Mouse (Mus musculus): ENCODE data around the gene Mex3a. TPM values are rescaled to one million over a fixed set of nuclear protein-coding genes. Genes with fewer than 3 reads are reported as not detected.

The Mex3a gene
- polyA plus RNA-seq, 1 experiment from 2014 or later = 12.5 TPM

- 83% methylated on average over 6 of the region's 6 CpGs for WGBS
- Histone ChIP-seq H3K36me3 (ENCODE audit: insufficient read depth, low read length) (peaks cover 58% of the 10 kb centered on the region), H3K27ac (no peak overlapping the region), H3K4me2 (ENCODE audit: low read length) (no peak overlapping the region), H3K27me3 (ENCODE audit: insufficient read depth, low read length) (no peaks in the 10 kb centered on the region), H3K9ac (ENCODE audit: low read depth, low read length) (no peak overlapping the region), H3K4me1 (replicated peaks; ENCODE audit: insufficient read depth, low read length) (no peaks in the 10 kb centered on the region; the same call in 1 of the 2 replicates), H3K4me3 (replicated peaks; ENCODE audit: low read depth, low read length) (no peak overlapping the region), H3K9me3 (replicated peaks; ENCODE audit: low read length) (no peaks in the 10 kb centered on the region)
- no peak for ATAC-seq (replicated peaks; ENCODE audit: low FRiP score, low read depth)
- TF ChIP-seq CTCF (IDR thresholded peaks at IDR 0.05; ENCODE audit: low read depth) = no peak
- DNase-seq (ENCODE audit: low spot score) = no peak
Observed at GRCm38 (mm10) chr3:88567892-88568291, 35.7 kb downstream of the Mex3a start.

GRCm38 (mm10) chr3:88568615-88569014 is 36.4 kb downstream of the Mex3a start:
- WGBS = 95% methylated on average over 2 of the region's 2 CpGs
- Histone ChIP-seq H3K4me3 (replicated peaks; ENCODE audit: low read depth, low read length) (no peak overlapping the region), H3K9me3 (replicated peaks; ENCODE audit: low read length) (no peaks in the 10 kb centered on the region), H3K36me3 (ENCODE audit: insufficient read depth, low read length) (peaks cover 54% of the 10 kb centered on the region), H3K9ac (ENCODE audit: low read depth, low read length) (no peak overlapping the region), H3K4me1 (replicated peaks; ENCODE audit: insufficient read depth, low read length) (no peaks in the 10 kb centered on the region), H3K4me2 (ENCODE audit: low read length) (no peak overlapping the region), H3K27me3 (ENCODE audit: insufficient read depth, low read length) (no peaks in the 10 kb centered on the region), H3K27ac (no peak overlapping the region)
- ATAC-seq (replicated peaks; ENCODE audit: low FRiP score, low read depth) = no peak
- no peak for DNase-seq (ENCODE audit: low spot score)
- no peak for TF ChIP-seq CTCF (IDR thresholded peaks at IDR 0.05; ENCODE audit: low read depth)

GRCm38 (mm10) chr3:88569093-88569492 is 36.9 kb downstream of the Mex3a start:
- H3K27ac ChIP-seq = no peak overlapping the region
- DNase-seq (ENCODE audit: low spot score) (no peak), ATAC-seq (replicated peaks; ENCODE audit: low FRiP score, low read depth) (no peak)
- no peaks in the 10 kb centered on the region for H3K27me3 ChIP-seq (ENCODE audit: insufficient read depth, low read length)
- 100% methylated on average over 2 of the region's 2 CpGs for WGBS
- H3K9ac ChIP-seq (ENCODE audit: low read depth, low read length) = no peak overlapping the region
- H3K36me3 ChIP-seq (ENCODE audit: insufficient read depth, low read length) = peaks cover 50% of the 10 kb centered on the region
- no peak overlapping the region for H3K4me3 ChIP-seq (replicated peaks; ENCODE audit: low read depth, low read length)
- H3K4me1 ChIP-seq (replicated peaks; ENCODE audit: insufficient read depth, low read length) = no peaks in the 10 kb centered on the region
- no peak for TF ChIP-seq CTCF (IDR thresholded peaks at IDR 0.05; ENCODE audit: low read depth)
- no peak overlapping the region for H3K4me2 ChIP-seq (ENCODE audit: low read length)
- no peaks in the 10 kb centered on the region for H3K9me3 ChIP-seq (replicated peaks; ENCODE audit: low read length)

- Histone ChIP-seq H3K4me3 (replicated peaks; ENCODE audit: low read depth, low read length) (no peak overlapping the region), H3K4me2 (ENCODE audit: low read length) (no peak overlapping the region), H3K36me3 (ENCODE audit: insufficient read depth, low read length) (peaks cover 46% of the 10 kb centered on the region), H3K4me1 (replicated peaks; ENCODE audit: insufficient read depth, low read length) (no peaks in the 10 kb centered on the region), H3K27me3 (ENCODE audit: insufficient read depth, low read length) (no peaks in the 10 kb centered on the region), H3K27ac (no peak overlapping the region), H3K9ac (ENCODE audit: low read depth, low read length) (no peak overlapping the region), H3K9me3 (replicated peaks; ENCODE audit: low read length) (no peaks in the 10 kb centered on the region)
- 85% methylated on average over 5 of the region's 5 CpGs for WGBS
- DNase-seq (ENCODE audit: low spot score) = no peak
- no peak for TF ChIP-seq CTCF (IDR thresholded peaks at IDR 0.05; ENCODE audit: low read depth)
- ATAC-seq (replicated peaks; ENCODE audit: low FRiP score, low read depth) = no peak
Observed at GRCm38 (mm10) chr3:88569694-88570093, 37.5 kb downstream of the Mex3a start.

- H3K27me3 ChIP-seq (ENCODE audit: insufficient read depth, low read length) = no peaks in the 10 kb centered on the region
- ATAC-seq (replicated peaks; ENCODE audit: low FRiP score, low read depth) = no peak
- H3K36me3 ChIP-seq (ENCODE audit: insufficient read depth, low read length) = peaks cover 39% of the 10 kb centered on the region
- no peaks in the 10 kb centered on the region for H3K4me1 ChIP-seq (replicated peaks; ENCODE audit: insufficient read depth, low read length)
- H3K4me2 ChIP-seq (ENCODE audit: low read length) = no peak overlapping the region
- no peak overlapping the region for H3K9ac ChIP-seq (ENCODE audit: low read depth, low read length)
- no peak overlapping the region for H3K4me3 ChIP-seq (replicated peaks; ENCODE audit: low read depth, low read length)
- TF ChIP-seq CTCF (IDR thresholded peaks at IDR 0.05; ENCODE audit: low read depth) = no peak
- H3K27ac ChIP-seq = no peak overlapping the region
- H3K9me3 ChIP-seq (replicated peaks; ENCODE audit: low read length) = no peaks in the 10 kb centered on the region
- 92% methylated on average over 10 of the region's 10 CpGs for WGBS
- DNase-seq (ENCODE audit: low spot score) = no peak
Observed at GRCm38 (mm10) chr3:88570341-88570740, 38.1 kb downstream of the Mex3a start.

- H3K9ac ChIP-seq (ENCODE audit: low read depth, low read length) = no peak overlapping the region
- H3K4me2 ChIP-seq (ENCODE audit: low read length) = no peak overlapping the region
- 89% methylated on average over 1 of the region's 1 CpGs for WGBS
- no peak overlapping the region for H3K27ac ChIP-seq
- ATAC-seq (replicated peaks; ENCODE audit: low FRiP score, low read depth) = no peak
- H3K4me1 ChIP-seq (replicated peaks; ENCODE audit: insufficient read depth, low read length) = no peaks in the 10 kb centered on the region
- H3K36me3 ChIP-seq (ENCODE audit: insufficient read depth, low read length) = peaks cover 27% of the 10 kb centered on the region
- DNase-seq (ENCODE audit: low spot score) = no peak
- H3K4me3 ChIP-seq (replicated peaks; ENCODE audit: low read depth, low read length) = no peak overlapping the region
- TF ChIP-seq CTCF (IDR thresholded peaks at IDR 0.05; ENCODE audit: low read depth) = no peak
- H3K9me3 ChIP-seq (replicated peaks; ENCODE audit: low read length) = no peaks in the 10 kb centered on the region
- no peaks in the 10 kb centered on the region for H3K27me3 ChIP-seq (ENCODE audit: insufficient read depth, low read length)
Observed at GRCm38 (mm10) chr3:88571856-88572255, 39.7 kb downstream of the Mex3a start.

GRCm38 (mm10) chr3:88572835-88573234 is 40.6 kb downstream of the Mex3a start:
- Histone ChIP-seq H3K9me3 (replicated peaks; ENCODE audit: low read length) (no peaks in the 10 kb centered on the region), H3K27ac (no peak overlapping the region), H3K27me3 (ENCODE audit: insufficient read depth, low read length) (no peaks in the 10 kb centered on the region), H3K9ac (ENCODE audit: low read depth, low read length) (no peak overlapping the region), H3K36me3 (ENCODE audit: insufficient read depth, low read length) (peaks cover 21% of the 10 kb centered on the region), H3K4me1 (replicated peaks; ENCODE audit: insufficient read depth, low read length) (no peaks in the 10 kb centered on the region), H3K4me2 (ENCODE audit: low read length) (no peak overlapping the region), H3K4me3 (replicated peaks; ENCODE audit: low read depth, low read length) (no peak overlapping the region)
- no peak for TF ChIP-seq CTCF (IDR thresholded peaks at IDR 0.05; ENCODE audit: low read depth)
- ATAC-seq (replicated peaks; ENCODE audit: low FRiP score, low read depth) (no peak), DNase-seq (ENCODE audit: low spot score) (no peak)
- WGBS = 75% methylated on average over 2 of the region's 2 CpGs

Measured in kidney, postnatal 0 days (tissue).